Mouse (Mus musculus) limb, embryonic 11.5 days (tissue): ENCODE results near the gene Cadm1. TPM values are rescaled to one million over a fixed set of nuclear protein-coding genes. Genes with fewer than 3 reads are reported as not detected.

Experiments used
- ATAC-seq: fragments of 200-750 bp; cut with Nextera tagmentation; 2 replicates; pipeline ENCODE4 v1.8.0; 2017; ENCODE audit warnings: low read depth; ENCODE audit not compliant: insufficient number of reproducible peaks, low FRiP score, low TSS enrichment
- DNase-seq: peaks from one replicate; pipeline ENCODE4 v3.0.0-alpha.2; 2015; ENCODE audit warnings: low spot score
- H3K27ac ChIP-seq: fragments of 300-500 bp; sonication (generic); replicated peaks from 2 replicates; pipeline ENCODE4 v1.5.1; 2014; ENCODE audit warnings: low read depth, mild to moderate bottlenecking, low read length
- H3K27me3 ChIP-seq: fragments of 300-500 bp; sonication (generic); 2 replicates; pipeline ENCODE4 v1.6.1; 2014; ENCODE audit warnings: mild to moderate bottlenecking, low read length, mixed read lengths; ENCODE audit not compliant: control insufficient read depth, insufficient read depth
- H3K36me3 ChIP-seq: fragments of 300-500 bp; sonication (generic); 2 replicates; pipeline ENCODE4 v1.6.1; 2014; ENCODE audit warnings: mild to moderate bottlenecking, low read length, moderate library complexity, mixed read lengths; ENCODE audit not compliant: control insufficient read depth, insufficient read depth
- H3K4me1 ChIP-seq: fragments of 300-500 bp; sonication (generic); 2 replicates; pipeline ENCODE4 v1.6.1; 2014; ENCODE audit warnings: low read length, mixed read lengths; ENCODE audit not compliant: control insufficient read depth, insufficient read depth
- H3K4me2 ChIP-seq: fragments of 300-500 bp; sonication (generic); 2 replicates; pipeline ENCODE4 v1.6.1; 2014; ENCODE audit warnings: low read depth, mild to moderate bottlenecking, moderate library complexity; ENCODE audit not compliant: severe bottlenecking
- H3K4me3 ChIP-seq: fragments of 300-500 bp; sonication (generic); 2 replicates; pipeline ENCODE4 v1.5.1; 2014; ENCODE audit warnings: low read depth, low read length
- H3K9ac ChIP-seq: fragments of 300-500 bp; sonication (generic); 2 replicates; pipeline ENCODE4 v1.6.1; 2014; ENCODE audit warnings: mild to moderate bottlenecking, low read length
- H3K9me3 ChIP-seq: fragments of 300-500 bp; sonication (generic); 2 replicates; pipeline ENCODE4 v1.6.1; 2016; ENCODE audit warnings: low read length; ENCODE audit not compliant: control insufficient read depth
- WGBS: fragments of 180-500 bp; shearing (Covaris S2); extraction: QIAGEN DNeasy Blood & Tissue Kit; methylation state at CpG from one replicate; pipeline ENCODE4 v1.1.7; 2014; 5-methylcytosine and 5-hydroxymethylcytosine counted together
- polyA plus RNA-seq: library from polyadenylated mRNA; unstranded; fragments of >200 nt; fragmentation: Nextera tagmentation; extraction: Ambion mirVana; gene quantifications from 2 replicates; pipeline ENCODE4 v1.2.1, GENCODE M21; 2014

Gene Cadm1
- polyA plus RNA-seq, 1 experiment from 2014 or later, result 57.3 TPM

GRCm38 (mm10) chr9:47533461-47533860, 3.5 kb downstream of the Cadm1 start:
- H3K36me3 ChIP-seq, result no peaks in the 10 kb centered on the region
- no peak overlapping the region for H3K27ac ChIP-seq
- 0 out of 2 replicates have a peak, but pooled peaks cover 3% of the 10 kb centered on the region for H3K27me3 ChIP-seq
- no peak for DNase-seq
- no peak overlapping the region for H3K4me3 ChIP-seq
- no peak for ATAC-seq
- H3K9ac ChIP-seq, result no peak overlapping the region
- no peaks in the 10 kb centered on the region for H3K9me3 ChIP-seq
- peaks cover 11% of the 10 kb centered on the region; the same call in 1 of the 2 replicates for H3K4me1 ChIP-seq
- 36% methylated on average over 8 of the region's 8 CpGs for WGBS
- peak overlapping the region; percentile 90; the same call in 1 of the 2 replicates for H3K4me2 ChIP-seq

- no peak for ATAC-seq
- H3K27me3 ChIP-seq, result 0 out of 2 replicates have a peak, but pooled peaks cover 3% of the 10 kb centered on the region
- H3K36me3 ChIP-seq, result no peaks in the 10 kb centered on the region
- no peak for DNase-seq
- 85% methylated on average over 11 of the region's 11 CpGs for WGBS
- no peaks in the 10 kb centered on the region for H3K9me3 ChIP-seq
- peaks cover 11% of the 10 kb centered on the region; the same call in 1 of the 2 replicates for H3K4me1 ChIP-seq
- H3K4me3 ChIP-seq, result no peak overlapping the region
- H3K4me2 ChIP-seq, result no peak overlapping the region
- no peak overlapping the region for H3K27ac ChIP-seq
- H3K9ac ChIP-seq, result no peak overlapping the region
These were observed 4.9 kb downstream of the Cadm1 start for GRCm38 (mm10) chr9:47534573-47535475.

- Histone ChIP-seq H3K27me3 (no peaks in the 10 kb centered on the region), H3K4me1 (peaks cover 21% of the 10 kb centered on the region), H3K27ac (no peak overlapping the region), H3K4me3 (no peak overlapping the region), H3K4me2 (peak overlapping the region; percentile 29; the same call in 1 of the 2 replicates), H3K9me3 (no peaks in the 10 kb centered on the region), H3K36me3 (no peaks in the 10 kb centered on the region; the same call in 1 of the 2 replicates), H3K9ac (no peak overlapping the region)
- 17% methylated on average over 7 of the region's 7 CpGs for WGBS
- ATAC-seq (no peak), DNase-seq (no peak)
These were observed 15.3 kb downstream of the Cadm1 start for GRCm38 (mm10) chr9:47545245-47545644.

GRCm38 (mm10) chr9:47545667-47546066, 15.7 kb downstream of the Cadm1 start:
- Histone ChIP-seq H3K9ac (no peak overlapping the region), H3K4me2 (peak overlapping the region; percentile 29), H3K9me3 (no peaks in the 10 kb centered on the region), H3K27ac (no peak overlapping the region), H3K4me3 (no peak overlapping the region), H3K36me3 (no peaks in the 10 kb centered on the region; the same call in 1 of the 2 replicates), H3K27me3 (no peaks in the 10 kb centered on the region), H3K4me1 (peaks cover 21% of the 10 kb centered on the region)
- DNase-seq (peak; percentile 44), ATAC-seq (no peak)
- WGBS, result 12% methylated on average over 12 of the region's 12 CpGs

- no peak overlapping the region for H3K4me3 ChIP-seq
- WGBS, result 94% methylated on average over 12 of the region's 12 CpGs
- H3K4me2 ChIP-seq, result no peak overlapping the region
- H3K27ac ChIP-seq, result no peak overlapping the region
- H3K9ac ChIP-seq, result no peak overlapping the region
- H3K36me3 ChIP-seq, result no peaks in the 10 kb centered on the region; the same call in 1 of the 2 replicates
- H3K4me1 ChIP-seq, result peaks cover 21% of the 10 kb centered on the region
- H3K9me3 ChIP-seq, result no peaks in the 10 kb centered on the region
- no peaks in the 10 kb centered on the region for H3K27me3 ChIP-seq
- ATAC-seq (no peak), DNase-seq (no peak)
These were observed 18.4 kb downstream of the Cadm1 start for GRCm38 (mm10) chr9:47548402-47548801.

GRCm38 (mm10) chr9:47548916-47549315, 18.9 kb downstream of the Cadm1 start:
- no peak overlapping the region for H3K4me3 ChIP-seq
- peaks cover 21% of the 10 kb centered on the region for H3K4me1 ChIP-seq
- H3K27me3 ChIP-seq, result no peaks in the 10 kb centered on the region
- WGBS, result 92% methylated on average over 5 of the region's 5 CpGs
- ATAC-seq (no peak), DNase-seq (no peak)
- no peaks in the 10 kb centered on the region for H3K9me3 ChIP-seq
- H3K9ac ChIP-seq, result no peak overlapping the region
- no peak overlapping the region for H3K4me2 ChIP-seq
- no peak overlapping the region for H3K27ac ChIP-seq
- no peaks in the 10 kb centered on the region for H3K36me3 ChIP-seq

GRCm38 (mm10) chr9:47552960-47553575, 23.1 kb downstream of the Cadm1 start:
- no peak for DNase-seq

GRCm38 (mm10) chr9:47560726-47561125, 30.8 kb downstream of the Cadm1 start:
- no peak overlapping the region for H3K27ac ChIP-seq
- WGBS, result 96% methylated on average over 3 of the region's 3 CpGs
- no peaks in the 10 kb centered on the region for H3K27me3 ChIP-seq
- no peak overlapping the region for H3K4me3 ChIP-seq
- no peak for DNase-seq
- H3K4me1 ChIP-seq, result 0 out of 2 replicates have a peak, but pooled peaks cover 2% of the 10 kb centered on the region
- no peaks in the 10 kb centered on the region for H3K36me3 ChIP-seq
- H3K9ac ChIP-seq, result no peak overlapping the region
- H3K4me2 ChIP-seq, result no peak overlapping the region
- ATAC-seq, result no peak
- no peaks in the 10 kb centered on the region for H3K9me3 ChIP-seq

More at GRCm38 (mm10) chr9:47552960-47553575, 23.1 kb downstream of the Cadm1 start:
- Histone ChIP-seq H3K27ac (no peak overlapping the region), H3K4me3 (no peak overlapping the region), H3K4me2 (no peak overlapping the region), H3K27me3 (no peaks in the 10 kb centered on the region), H3K9me3 (no peaks in the 10 kb centered on the region), H3K4me1 (peaks cover 2% of the 10 kb centered on the region; the same call in 1 of the 2 replicates), H3K9ac (no peak overlapping the region), H3K36me3 (no peaks in the 10 kb centered on the region)
- ATAC-seq, result no peak
- 87% methylated on average over 10 of the region's 10 CpGs for WGBS
